Mouse (Mus musculus) heart, adult 18-20 months (tissue): ENCODE data around the gene Tmed4. TPM values are rescaled to one million over a fixed set of nuclear protein-coding genes. Genes with fewer than 3 reads are reported as not detected.
A peak's percentile ranks its signal among the peaks of the same experiment; 100 is the strongest.
"Not testable (repeated sequence)": the region's sequence is repeated elsewhere in the genome, so short reads cannot be mapped to it uniquely, and the experiment has no call there.

ENCODE experiments used
- DNase-seq, 2 experiments: peaks; one replicate each; pipeline ENCODE4 v3.0.0; 2021 to 2022; ENCODE audit warnings: mixed read lengths in 1 of 2
- total RNA-seq, 2 experiments: library from RNA; stranded (reverse); gene quantifications; 2 replicates each; pipeline ENCODE4 v1.2.3; 2021

The Tmed4 gene
- total RNA-seq, 2 experiments from 2014 or later: 98.8 to 112 TPM

- DNase-seq: no peak
These were observed 419 bp upstream of the Tmed4 start for GRCm38 (mm10) chr11:6275094-6275484.

DNA sequence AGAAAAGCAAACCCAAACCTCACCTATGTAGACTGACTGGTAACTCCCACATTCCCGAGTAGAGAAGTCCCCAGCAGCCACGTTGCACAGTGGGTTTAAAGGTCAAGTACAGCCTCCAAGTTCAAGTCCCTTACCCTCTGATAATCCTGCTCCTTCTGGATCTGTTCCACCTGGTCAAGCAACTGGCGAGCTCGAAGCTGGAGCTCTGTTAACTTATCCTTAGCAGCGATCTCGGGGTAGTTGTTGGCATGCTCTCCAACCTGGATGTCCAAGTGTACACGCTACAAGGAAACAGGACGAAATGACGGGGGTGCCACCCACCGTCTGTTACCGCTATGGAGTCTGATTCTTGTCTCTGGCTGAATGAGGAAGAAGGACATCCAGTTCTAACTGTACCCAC, 1.1 kb downstream of the Tmed4 start:
- no peak for DNase-seq

DNA sequence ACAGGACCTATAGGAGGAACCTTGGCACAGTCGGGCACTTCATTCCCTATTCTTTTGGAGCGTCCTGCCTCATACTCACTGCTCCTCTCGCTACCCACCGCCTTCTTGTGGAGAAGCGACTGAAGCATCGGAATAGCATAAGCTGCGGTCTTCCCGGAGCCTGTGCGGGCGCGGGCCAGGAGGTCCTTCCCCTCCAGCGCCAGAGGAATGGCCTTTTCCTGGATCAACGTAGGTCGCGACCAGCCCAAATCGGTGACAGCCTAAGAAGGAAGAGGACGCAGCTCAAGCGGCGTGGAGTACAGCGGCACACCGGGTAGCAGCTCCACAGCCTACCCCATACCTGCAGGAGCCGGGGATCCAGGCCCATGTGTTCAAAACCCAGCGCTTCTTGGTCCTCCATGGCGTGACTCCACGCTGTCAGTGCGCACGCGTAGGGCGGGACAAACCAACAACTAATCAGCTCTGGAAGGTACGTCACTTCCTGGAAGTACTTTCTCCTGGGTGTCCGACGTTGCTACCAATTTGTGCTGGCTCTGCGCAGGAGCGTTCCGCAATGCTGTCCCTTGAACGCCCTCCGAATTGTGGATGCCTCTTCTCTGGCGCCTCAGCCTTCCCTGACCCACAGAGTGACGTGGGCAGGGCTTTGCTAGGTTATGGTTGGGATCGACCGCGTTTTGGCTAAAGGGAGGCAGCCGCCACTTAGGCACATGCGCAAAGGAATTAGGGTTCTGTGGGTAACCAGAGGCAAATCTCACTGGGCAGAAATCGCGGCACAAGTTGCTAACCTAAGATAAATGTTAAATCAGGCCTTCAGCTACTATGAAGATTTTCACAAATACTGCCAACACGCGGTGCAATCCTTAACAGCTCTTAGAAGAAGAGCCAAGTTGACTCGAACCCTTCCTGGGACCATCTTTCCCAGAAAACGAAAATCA, 7.1 kb downstream of the Tmed4 start, which contains the start of gene Ddx56:
Ddx56 (minus strand) TSS at position 453 of the 935 bp plus-strand sequence.
- DNase-seq: peak; percentile 96 to 97

- no peak for DNase-seq
These were observed 8.0 kb downstream of the Tmed4 start for GRCm38 (mm10) chr11:6266621-6267020.

DNA sequence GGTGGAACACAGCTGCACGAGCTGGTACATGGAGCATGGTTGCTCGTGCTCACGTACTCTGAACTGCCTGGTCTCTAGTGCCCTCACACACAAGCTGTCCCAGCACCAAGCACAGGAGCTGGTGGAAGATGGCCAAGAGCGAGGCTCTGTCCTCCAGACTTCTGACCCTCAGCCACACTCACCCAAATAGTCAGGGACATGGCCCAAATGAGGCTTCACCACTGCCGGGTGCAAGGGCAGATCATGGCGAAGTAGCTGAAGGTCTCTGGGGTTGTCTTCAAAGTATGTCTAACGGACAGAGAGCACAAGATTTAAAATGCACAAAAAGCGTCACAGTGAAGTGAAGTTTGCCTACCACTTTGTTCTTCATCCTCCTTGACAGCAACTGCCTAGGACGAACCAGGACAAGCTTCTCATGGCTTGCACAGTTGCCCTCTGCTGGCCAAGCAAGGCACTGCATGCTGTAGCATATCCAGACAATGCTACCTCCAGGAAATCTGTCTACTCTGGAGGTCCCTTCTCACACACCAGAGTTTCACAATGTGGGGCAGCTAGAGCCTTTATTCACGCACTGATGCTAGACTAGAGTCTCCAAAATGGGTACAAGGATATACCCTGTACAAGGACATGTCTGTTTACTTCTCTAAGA, 13.1 kb downstream of the Tmed4 start:
- peak; percentile 53 to 83 for DNase-seq

- no peak for DNase-seq
These were observed 15.3 kb downstream of the Tmed4 start for GRCm38 (mm10) chr11:6259413-6259812.

DNA sequence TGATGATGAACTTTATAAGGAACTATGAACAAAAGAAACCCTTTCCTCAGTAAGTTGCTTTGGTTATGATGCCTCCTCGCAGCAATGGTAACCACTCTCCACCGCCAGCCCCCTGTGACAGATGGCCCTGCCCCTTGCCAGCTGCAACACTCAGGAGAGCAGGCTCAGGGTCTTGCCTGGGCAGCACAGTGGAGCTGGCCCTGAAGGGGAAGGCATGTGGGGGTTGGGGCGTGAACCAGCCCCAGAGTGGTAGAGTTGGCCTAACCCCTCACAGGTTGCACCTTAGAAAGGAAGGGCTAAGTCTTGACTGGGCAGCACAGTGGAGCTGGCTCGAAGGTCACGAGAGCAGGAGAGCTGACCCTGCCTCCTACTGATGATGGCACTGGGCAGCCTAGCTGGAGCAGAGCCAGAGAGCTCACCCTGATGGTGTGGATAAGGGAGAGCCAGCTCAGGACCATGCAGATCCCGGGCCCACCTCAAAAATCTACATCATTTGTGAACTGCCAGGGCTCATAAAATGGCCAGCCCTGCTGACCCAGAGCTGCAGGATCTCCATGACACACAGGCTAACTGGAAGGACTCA, 18.1 kb downstream of the Tmed4 start:
- no peak for DNase-seq

DNA sequence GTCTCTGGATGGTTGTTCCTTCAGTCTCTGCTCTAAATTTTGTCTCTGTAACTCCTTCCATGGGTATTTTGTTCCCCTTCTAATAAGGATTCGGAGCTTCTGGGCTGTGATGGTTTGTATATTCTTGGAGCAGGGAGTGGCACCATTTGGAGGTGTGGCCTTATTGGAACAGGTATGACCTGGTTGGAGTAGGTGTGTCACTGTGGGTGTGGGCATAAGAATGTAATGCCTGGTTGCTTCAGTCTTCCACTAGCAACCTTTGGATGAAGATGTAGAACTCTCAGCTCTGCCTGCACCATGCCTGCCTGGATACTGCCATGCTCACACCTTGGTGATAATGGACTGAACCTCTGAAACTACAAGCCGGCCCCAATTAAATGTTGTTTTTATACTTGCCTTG, 20.1 kb downstream of the Tmed4 start:
- not testable (repeated sequence) for DNase-seq

DNA sequence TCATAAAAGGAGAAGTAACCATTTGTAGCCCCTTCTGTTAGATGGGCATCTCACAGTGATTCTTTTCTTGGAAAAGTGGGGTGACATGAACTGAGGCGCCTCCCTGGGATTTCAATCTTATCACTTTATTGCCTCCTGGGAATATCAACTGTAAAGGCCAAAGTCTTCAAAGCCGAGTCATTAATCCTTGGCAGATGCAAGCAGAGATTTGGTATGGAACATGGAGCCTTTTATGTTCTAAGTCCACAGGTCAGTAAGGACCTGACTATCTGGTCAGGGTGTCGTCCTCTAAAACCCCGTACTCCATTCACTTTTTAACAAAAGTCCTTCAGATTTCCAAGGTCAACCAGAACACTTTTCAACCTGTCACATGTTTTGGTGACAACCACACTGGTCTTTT, 21.8 kb downstream of the Tmed4 start:
- no peak for DNase-seq

DNA sequence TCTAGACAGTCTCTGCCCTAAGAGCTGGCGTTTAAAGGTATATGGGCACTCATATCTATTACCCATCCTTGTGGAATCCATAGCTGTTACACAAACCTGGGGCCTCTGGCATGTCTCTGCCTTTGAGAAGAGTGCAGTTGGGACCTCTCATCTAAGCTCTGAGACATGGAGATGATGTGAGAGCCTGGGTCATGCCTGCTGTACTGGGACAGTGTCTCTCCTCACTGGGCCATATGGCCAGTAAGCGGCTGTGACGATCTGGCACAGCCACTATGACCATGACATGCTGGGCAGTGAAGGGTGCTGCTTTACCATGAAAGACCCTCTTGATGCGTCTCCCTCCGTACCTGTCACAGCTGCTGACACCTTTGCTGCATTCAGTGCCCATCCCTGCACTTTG, 22.4 kb downstream of the Tmed4 start:
- DNase-seq: no peak

GRCm38 (mm10) chr11:6244707-6245106, 30.0 kb downstream of the Tmed4 start:
- DNase-seq: no peak

DNA sequence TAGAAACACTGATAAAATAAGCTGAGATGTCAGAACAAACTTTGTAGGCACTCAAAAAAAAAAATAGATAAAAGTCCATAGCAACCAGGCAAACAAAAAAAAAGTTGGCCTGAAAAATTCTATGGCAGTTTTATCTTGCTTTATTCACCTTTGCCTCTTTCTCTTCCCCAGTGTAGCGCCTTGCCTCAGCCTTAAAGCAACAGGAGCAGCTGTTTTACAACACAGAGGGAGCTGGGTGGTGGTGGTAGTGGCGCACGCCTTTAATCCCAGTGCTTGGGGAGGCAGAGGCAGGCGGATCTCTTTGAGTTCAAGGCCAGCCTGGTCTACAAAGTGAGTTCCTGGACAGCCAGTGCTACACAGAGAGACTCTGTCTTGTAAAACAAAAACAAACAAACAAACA, 41.6 kb downstream of the Tmed4 start:
- DNase-seq: no peak

- no peak for DNase-seq
These were observed 44.7 kb downstream of the Tmed4 start, which contains the start of gene Npc1l1 for GRCm38 (mm10) chr11:6230012-6230411. Npc1l1 (minus strand) TSS chr11:6230143.

DNA sequence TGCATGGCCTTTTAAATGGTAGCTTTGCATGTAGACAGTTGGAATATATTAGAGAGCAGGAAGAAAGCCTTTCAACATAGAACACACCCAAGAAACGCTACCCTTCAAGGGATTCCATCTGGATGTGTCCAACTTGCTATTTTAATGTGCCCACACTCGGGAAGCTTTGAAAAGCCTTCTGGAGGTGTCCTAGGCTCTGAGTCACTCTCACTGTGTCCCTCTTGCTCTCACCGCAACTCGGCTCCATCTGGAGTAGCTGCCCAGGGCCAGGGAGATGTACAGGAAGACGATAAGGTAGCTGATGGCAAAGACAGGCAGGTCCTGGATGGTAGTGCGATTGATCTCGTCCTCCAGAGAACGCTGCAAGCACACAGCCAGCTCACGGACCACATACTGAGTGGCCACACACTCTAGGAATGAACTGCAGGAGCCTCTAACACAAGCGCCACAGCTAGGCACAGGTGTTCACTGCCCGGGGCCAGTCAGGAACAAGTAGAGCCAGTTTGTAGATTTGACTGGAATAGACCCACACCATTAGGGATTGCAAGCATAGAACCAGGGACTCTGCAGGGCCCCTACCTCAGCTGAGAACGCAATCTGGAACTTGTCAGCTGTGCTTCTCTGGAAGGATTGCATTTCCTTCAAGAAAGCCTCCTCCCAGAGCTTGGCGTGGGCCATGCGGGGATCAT, 50.0 kb downstream of the Tmed4 start:
- DNase-seq: no peak

DNA sequence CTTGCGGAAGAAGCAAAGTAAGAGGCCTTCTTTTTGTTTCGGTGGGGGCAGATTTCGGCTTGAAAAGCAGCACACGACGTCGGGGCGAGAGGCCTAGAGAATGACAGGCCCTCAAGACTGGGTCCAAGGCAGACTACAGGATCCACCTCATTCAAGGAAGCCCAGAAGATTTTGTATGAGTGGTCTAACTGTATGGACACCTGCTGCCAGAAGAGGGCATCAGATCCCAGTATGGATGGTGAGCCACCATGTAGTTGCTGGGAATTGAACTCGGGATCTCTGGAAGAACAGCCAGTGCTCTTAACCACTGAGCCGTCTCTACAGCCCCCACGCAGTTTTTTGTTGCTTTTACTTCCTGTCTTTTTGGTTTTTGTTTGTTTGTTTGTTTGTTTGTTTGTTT, 52.5 kb downstream of the Tmed4 start:
- no peak for DNase-seq

Other genes starting within 250 kb of the Tmed4 start
- gene Camk2b, start 208.5 kb downstream of the Tmed4 start, total RNA-seq: 1 to 10 TPM; 7.2 to 8.1 TPM
- gene A730071L15Rik, start 74.8 kb downstream of the Tmed4 start, total RNA-seq: not detected
- gene Nudcd3, start 74.5 kb downstream of the Tmed4 start, total RNA-seq: 10 to 100 TPM; 64.2 to 67.1 TPM
- not detected for gene Npc1l1, start 44.7 kb downstream of the Tmed4 start, total RNA-seq
- 10 to 100 TPM; 22.1 to 25.0 TPM for gene Ddx56, start 7.1 kb downstream of the Tmed4 start, total RNA-seq
- gene Ogdh, start 16.8 kb upstream of the Tmed4 start, total RNA-seq: 1,000 to 10,000 TPM; 1,837 to 1,914 TPM
- gene Zmiz2, start 114.2 kb upstream of the Tmed4 start, total RNA-seq: 10 to 100 TPM; 33.8 to 37.0 TPM
- 100 to 1,000 TPM; 304 to 366 TPM for gene Ppia, start 140.6 kb upstream of the Tmed4 start, total RNA-seq
- 10 to 100 TPM; 71.4 to 86.8 TPM for gene H2afv, start 169.6 kb upstream of the Tmed4 start, total RNA-seq
- gene Purb, start 201.0 kb upstream of the Tmed4 start, total RNA-seq: 10 to 100 TPM; 29.5 to 31.0 TPM
- 1 to 10 TPM; 1.6 to 2.9 TPM for gene Myo1g, start 246.1 kb upstream of the Tmed4 start, total RNA-seq